Mouse (Mus musculus) cerebellum, adult 11-12 months (tissue): ENCODE results near the gene Ccr5.

Source experiments
- DNase-seq: peaks from one replicate; pipeline ENCODE4 v3.0.0; 2022

Ccr5 gene

DNA sequence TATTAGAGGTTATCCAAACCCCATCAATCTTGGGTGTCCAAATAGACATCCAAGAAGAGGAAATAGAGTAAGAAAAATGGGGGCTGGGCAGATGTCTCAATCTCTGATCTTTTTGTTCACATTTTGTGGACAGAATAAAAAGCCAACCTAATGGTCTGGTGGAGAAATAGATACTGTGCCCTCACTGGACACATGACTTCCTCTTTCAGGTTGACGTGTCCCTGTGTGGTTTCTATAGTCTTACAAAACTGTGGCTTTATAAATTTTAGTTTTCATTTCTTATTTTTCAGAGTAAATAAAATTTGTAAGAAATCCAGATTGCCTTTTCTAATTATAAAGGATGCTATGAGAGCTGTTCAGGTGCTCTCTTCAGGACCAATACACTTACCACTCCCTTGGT lies 22.3 kb downstream of the Ccr5 start:
- no peak for DNase-seq

DNA sequence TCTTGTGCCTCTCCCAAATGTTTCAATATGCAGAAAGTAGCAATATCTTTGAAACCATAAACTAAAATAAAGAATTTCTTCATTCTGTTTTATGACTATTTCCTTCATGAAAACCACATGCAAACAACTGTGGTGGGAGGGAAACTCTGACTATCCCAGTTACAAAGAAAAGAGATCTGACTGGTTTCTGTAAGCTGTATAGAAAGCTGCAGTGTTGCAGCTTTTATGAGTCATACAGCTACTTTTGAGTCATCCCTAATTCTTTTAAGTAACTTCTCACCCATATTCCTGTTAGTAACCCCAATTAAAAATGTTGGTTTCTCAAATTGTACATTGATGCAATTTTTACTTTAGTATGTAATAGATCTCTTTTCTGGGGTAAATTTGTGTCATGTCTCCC lies 25.0 kb downstream of the Ccr5 start:
- no peak for DNase-seq
